Mouse (Mus musculus) liver, embryonic 11.5 days (tissue): ENCODE results near the gene Zfp335. TPM values are rescaled to one million over a fixed set of nuclear protein-coding genes. Genes with fewer than 3 reads are reported as not detected.

Source experiments
- ATAC-seq: fragments of 200-750 bp; cut with Nextera tagmentation; replicated peaks from 2 replicates; pipeline ENCODE4 v1.8.0; 2017; ENCODE audit warnings: moderate number of reproducible peaks, mild to moderate bottlenecking, moderate TSS enrichment, moderate library complexity; ENCODE audit not compliant: low FRiP score
- DNase-seq: peaks from one replicate; pipeline ENCODE4 v3.0.0-alpha.2; 2017; ENCODE audit warnings: low spot score
- H3K27ac ChIP-seq: fragments of 300-500 bp; sonication (generic); 2 replicates; pipeline ENCODE4 v1.5.1; 2014; ENCODE audit warnings: mild to moderate bottlenecking, low read depth, low read length, control low read depth
- H3K27me3 ChIP-seq: fragments of 300-500 bp; sonication (generic); replicated peaks from 2 replicates; pipeline ENCODE4 v1.6.1; 2014; ENCODE audit warnings: low read length, mixed read lengths; ENCODE audit not compliant: control insufficient read depth, insufficient read depth
- H3K36me3 ChIP-seq: fragments of 300-500 bp; sonication (generic); 2 replicates; pipeline ENCODE4 v1.6.1; 2014; ENCODE audit warnings: mild to moderate bottlenecking, low read length, moderate library complexity, mixed read lengths; ENCODE audit not compliant: control insufficient read depth, insufficient read depth
- H3K4me1 ChIP-seq: fragments of 300-500 bp; sonication (generic); replicated peaks from 2 replicates; pipeline ENCODE4 v1.6.1; 2014; ENCODE audit warnings: low read length, mixed read lengths; ENCODE audit not compliant: control insufficient read depth, insufficient read depth
- H3K4me2 ChIP-seq: fragments of 300-500 bp; sonication (generic); 2 replicates; pipeline ENCODE4 v1.6.1; 2014; ENCODE audit warnings: mild to moderate bottlenecking, control low read depth, moderate library complexity
- H3K4me3 ChIP-seq: fragments of 300-500 bp; sonication (generic); 2 replicates; pipeline ENCODE4 v1.5.1; 2014; ENCODE audit warnings: low read depth, low read length, control low read depth
- H3K9ac ChIP-seq: fragments of 300-500 bp; sonication (generic); 2 replicates; pipeline ENCODE4 v1.6.1; 2014; ENCODE audit warnings: low read depth, low read length, control low read depth
- H3K9me3 ChIP-seq: fragments of 300-500 bp; sonication (generic); 2 replicates; pipeline ENCODE4 v1.6.1; 2016; ENCODE audit warnings: low read length, inconsistent platforms, mixed read lengths; ENCODE audit not compliant: control insufficient read depth
- WGBS: fragments of 180-500 bp; shearing (Covaris S2); extraction: QIAGEN DNeasy Blood & Tissue Kit; methylation state at CpG from one replicate; pipeline ENCODE4 v1.1.7; 2014; 5-methylcytosine and 5-hydroxymethylcytosine counted together
- polyA plus RNA-seq: library from polyadenylated mRNA; unstranded; fragments of >200 nt; fragmentation: Nextera tagmentation; extraction: Ambion mirVana; gene quantifications from 2 replicates; pipeline ENCODE4 v1.2.1, GENCODE M21; 2014

Zfp335 gene
- polyA plus RNA-seq, 1 experiment from 2014 or later: 15.0 TPM

DNA sequence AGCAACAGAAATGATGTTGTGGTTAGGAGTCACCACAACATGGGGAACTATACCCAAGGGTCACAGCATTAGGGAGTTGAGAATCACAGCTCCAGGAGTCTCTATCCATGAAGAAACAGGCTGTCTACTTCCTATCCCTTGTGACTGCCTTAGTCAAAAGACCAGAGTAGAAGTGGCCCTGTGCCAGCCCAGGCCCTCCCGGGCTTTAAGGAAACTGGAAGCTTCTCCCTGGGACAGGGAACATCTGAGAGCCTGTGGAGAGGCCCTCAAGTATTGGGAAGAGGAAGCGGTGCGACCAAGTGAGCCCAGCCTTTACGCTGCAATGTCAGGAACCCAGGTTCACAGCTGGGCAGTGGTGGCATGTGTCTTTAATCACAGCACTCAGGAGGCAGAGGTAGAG lies 24.4 kb upstream of the Zfp335 start:
- no peak overlapping the region for H3K9ac ChIP-seq
- H3K4me1 ChIP-seq: no peaks in the 10 kb centered on the region
- H3K9me3 ChIP-seq: no peaks in the 10 kb centered on the region
- no peak for ATAC-seq
- H3K27me3 ChIP-seq: peaks cover 78% of the 10 kb centered on the region
- WGBS: 68% methylated on average over 4 of the region's 4 CpGs
- no peak for DNase-seq
- no peak overlapping the region for H3K4me2 ChIP-seq
- H3K36me3 ChIP-seq: no peaks in the 10 kb centered on the region
- no peak overlapping the region for H3K27ac ChIP-seq
- no peak overlapping the region for H3K4me3 ChIP-seq

DNA sequence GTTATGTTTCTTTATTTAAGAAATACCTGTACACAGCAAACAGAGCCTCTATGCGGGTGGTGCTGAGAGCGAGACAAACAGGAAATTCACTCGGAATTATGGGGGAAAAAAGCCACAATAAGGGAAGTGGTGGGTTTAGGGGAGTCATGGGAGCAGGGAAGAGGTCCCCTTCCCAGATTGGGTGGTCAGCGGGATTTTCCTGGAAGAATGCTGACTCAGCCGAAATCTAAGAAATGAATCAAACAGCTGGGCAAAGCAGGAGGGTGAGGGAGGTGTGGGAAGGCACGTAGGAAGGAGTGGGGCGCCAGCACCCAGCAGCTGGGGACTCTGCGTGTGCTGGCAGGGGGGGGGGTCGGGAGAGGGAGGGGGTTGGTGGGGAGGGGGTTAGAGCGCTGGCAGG lies 22.0 kb upstream of the Zfp335 start:
- Histone ChIP-seq H3K9me3 (no peaks in the 10 kb centered on the region), H3K4me3 (no peak overlapping the region), H3K36me3 (no peaks in the 10 kb centered on the region), H3K27me3 (peaks cover 54% of the 10 kb centered on the region), H3K4me1 (no peaks in the 10 kb centered on the region), H3K9ac (no peak overlapping the region), H3K4me2 (no peak overlapping the region), H3K27ac (no peak overlapping the region)
- WGBS: 30% methylated on average over 8 of the region's 10 CpGs
- ATAC-seq: no peak
- no peak for DNase-seq

DNA sequence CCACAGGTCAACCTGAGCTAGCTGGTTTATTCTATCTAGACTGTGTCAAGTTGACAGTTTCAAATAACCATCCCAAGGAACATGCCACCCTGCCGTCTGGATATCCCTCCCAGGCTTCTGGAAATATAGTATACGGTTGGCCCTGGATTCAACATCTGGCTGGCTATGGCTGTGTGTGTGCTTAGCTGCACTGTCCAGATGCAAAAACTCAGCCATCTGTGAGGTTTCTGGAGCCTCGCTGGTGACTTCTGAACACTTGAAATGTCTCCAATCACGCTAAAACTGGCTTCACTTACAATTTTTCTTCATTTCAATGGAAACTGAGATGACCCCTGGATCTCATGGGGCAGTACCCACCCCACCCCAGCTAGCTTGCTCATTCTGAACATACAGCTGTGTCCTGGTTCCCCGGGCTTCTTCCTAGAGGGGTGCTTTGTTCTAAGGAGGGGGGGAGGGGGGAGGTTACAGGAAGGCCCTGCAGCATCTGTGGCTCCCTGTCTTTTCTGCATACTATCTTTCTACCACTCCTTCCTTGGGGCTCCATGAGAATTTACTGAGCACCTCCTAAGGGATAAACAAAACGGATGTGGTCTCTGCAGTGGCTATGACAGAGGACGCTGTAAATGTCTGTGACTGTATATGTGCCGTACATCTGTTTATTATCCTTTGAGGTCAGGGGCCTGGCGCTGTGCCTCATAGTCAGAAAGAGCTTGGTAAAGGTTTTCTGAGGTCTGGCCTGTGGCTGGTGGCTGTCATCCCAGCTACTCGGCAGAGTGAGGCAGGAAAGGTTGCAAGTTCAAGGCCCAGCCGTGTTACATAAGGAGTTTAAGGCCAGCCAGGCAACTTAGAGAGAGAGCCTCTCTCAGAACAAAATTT lies 19.4 kb upstream of the Zfp335 start:
- H3K4me1 ChIP-seq: no peaks in the 10 kb centered on the region
- no peak overlapping the region for H3K4me2 ChIP-seq
- ATAC-seq (no peak), DNase-seq (no peak)
- H3K9ac ChIP-seq: no peak overlapping the region
- no peak overlapping the region for H3K4me3 ChIP-seq
- H3K27ac ChIP-seq: no peak overlapping the region
- WGBS: 57% methylated on average over 11 of the region's 11 CpGs
- no peaks in the 10 kb centered on the region for H3K36me3 ChIP-seq
- H3K27me3 ChIP-seq: peaks cover 38% of the 10 kb centered on the region
- no peaks in the 10 kb centered on the region for H3K9me3 ChIP-seq

DNA sequence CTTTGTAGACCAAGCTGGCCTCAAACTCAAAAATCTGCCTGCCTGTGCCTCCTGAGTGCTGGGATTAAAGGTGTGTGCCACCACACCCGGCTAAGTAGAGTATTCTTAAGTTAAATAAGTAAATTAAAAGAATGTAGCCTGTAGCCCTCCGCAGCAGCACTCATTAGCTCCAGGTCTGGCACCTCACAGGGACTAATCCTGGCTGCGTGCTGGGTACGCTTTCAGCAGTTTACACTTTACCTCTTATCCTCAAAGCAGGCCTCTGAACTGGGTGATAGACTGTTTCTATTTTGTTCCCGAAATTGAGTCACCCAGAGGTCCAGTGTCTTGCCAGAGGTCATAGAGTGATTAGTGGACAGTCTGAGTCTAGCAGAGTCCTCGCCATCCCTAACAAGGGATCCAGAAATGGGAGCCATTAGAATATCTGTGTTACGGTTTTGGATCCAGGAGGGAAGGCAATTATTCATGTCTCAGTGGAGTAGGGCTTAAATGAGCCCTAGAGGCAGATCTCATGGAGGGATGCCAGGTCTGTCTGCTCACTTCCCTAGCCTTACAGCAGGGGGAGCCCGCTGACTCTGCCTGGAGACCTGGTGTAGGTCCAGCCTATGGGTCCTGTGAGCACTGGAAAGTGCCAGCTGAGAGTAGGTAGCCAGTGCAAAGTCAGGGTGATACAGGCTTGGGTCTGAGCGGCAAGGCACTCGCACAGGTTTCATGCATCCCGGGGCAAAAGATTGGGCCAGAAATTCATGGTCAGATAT lies 12.7 kb upstream of the Zfp335 start:
- ATAC-seq (peak; percentile 66; the same call in 1 of the 2 replicates), DNase-seq (no peak)
- H3K27ac ChIP-seq: no peak overlapping the region
- WGBS: 34% methylated on average over 11 of the region's 11 CpGs
- no peak overlapping the region for H3K4me3 ChIP-seq
- H3K4me1 ChIP-seq: no peaks in the 10 kb centered on the region
- H3K9ac ChIP-seq: no peak overlapping the region
- no peaks in the 10 kb centered on the region for H3K36me3 ChIP-seq
- H3K9me3 ChIP-seq: no peaks in the 10 kb centered on the region
- H3K4me2 ChIP-seq: no peak overlapping the region
- peaks cover 4% of the 10 kb centered on the region; the same call in 1 of the 2 replicates for H3K27me3 ChIP-seq

DNA sequence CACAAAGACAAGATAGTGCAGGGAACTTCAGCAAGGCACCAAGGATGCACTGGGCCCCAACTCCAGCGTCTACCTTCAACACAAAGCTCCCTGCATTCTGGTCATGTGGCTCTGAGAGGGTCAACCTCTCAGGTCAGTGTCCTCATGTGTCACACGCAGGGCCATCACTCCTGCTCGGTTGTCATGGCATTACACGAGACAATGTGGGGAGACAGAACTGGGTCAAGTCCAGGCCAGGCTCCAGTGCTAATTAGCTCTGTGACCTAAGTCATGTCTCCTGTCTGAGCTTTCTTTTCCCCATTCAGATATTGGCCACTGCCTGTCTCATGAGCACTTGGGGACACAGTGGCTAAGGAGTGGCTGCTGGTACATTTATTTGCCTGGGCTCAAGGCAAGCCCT lies 11.7 kb upstream of the Zfp335 start:
- H3K4me2 ChIP-seq: no peak overlapping the region
- H3K4me3 ChIP-seq: no peak overlapping the region
- H3K9ac ChIP-seq: no peak overlapping the region
- H3K27me3 ChIP-seq: peaks cover 4% of the 10 kb centered on the region; the same call in 1 of the 2 replicates
- no peaks in the 10 kb centered on the region for H3K4me1 ChIP-seq
- no peak for ATAC-seq
- no peaks in the 10 kb centered on the region; the same call in 1 of the 2 replicates for H3K36me3 ChIP-seq
- H3K9me3 ChIP-seq: no peaks in the 10 kb centered on the region
- DNase-seq: no peak
- H3K27ac ChIP-seq: no peak overlapping the region
- 71% methylated on average over 4 of the region's 4 CpGs for WGBS

DNA sequence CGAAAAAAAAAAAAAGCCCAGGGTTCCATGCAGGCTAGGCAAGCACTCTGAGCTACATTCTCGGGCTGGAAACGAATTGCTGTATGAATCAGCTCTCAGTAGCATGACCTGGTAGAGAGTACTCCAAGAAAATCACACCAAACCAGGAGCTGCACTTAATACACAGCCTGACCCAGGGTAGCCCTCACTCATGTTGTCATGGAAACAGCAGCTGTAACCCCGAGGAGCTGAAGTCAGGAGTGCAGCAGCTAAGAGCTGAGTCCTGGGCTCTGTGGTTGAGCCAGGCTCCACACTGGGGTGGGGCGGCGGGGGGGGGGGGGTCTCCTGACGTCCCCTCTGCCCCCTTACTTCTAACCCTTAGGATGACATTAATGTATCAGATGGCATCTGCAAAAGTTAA lies 10.4 kb upstream of the Zfp335 start:
- no peaks in the 10 kb centered on the region for H3K27me3 ChIP-seq
- DNase-seq (no peak), ATAC-seq (no peak)
- H3K9ac ChIP-seq: no peak overlapping the region
- H3K4me3 ChIP-seq: no peak overlapping the region
- no peaks in the 10 kb centered on the region for H3K4me1 ChIP-seq
- 56% methylated on average over 7 of the region's 7 CpGs for WGBS
- no peak overlapping the region for H3K27ac ChIP-seq
- no peak overlapping the region for H3K4me2 ChIP-seq
- no peaks in the 10 kb centered on the region; the same call in 1 of the 2 replicates for H3K36me3 ChIP-seq
- H3K9me3 ChIP-seq: no peaks in the 10 kb centered on the region

DNA sequence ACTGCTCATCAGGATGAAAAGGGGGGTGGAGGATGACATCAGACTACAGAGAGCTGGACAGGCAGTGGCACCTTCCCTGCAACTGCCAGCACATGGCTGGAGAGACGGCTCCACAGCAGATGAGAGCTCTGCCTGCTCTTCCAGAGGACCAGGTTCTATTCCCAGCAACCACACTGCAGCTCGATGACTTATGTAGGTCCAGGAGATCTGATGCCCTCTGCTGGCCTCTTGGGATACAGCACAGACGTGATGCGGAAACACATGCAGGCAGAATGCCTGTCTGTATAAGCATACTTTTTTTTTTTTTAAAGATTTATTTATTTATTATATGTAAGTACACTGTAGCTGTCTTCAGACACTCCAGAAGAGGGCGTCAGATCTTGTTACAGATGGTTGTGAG lies 6.8 kb upstream of the Zfp335 start:
- ATAC-seq (no peak; the same call in 1 of the 2 replicates), DNase-seq (no peak)
- Histone ChIP-seq H3K27ac (no peak overlapping the region), H3K4me1 (peaks cover 5% of the 10 kb centered on the region), H3K9ac (no peak overlapping the region), H3K9me3 (no peaks in the 10 kb centered on the region), H3K27me3 (no peaks in the 10 kb centered on the region), H3K4me2 (no peak overlapping the region), H3K4me3 (no peak overlapping the region), H3K36me3 (no peaks in the 10 kb centered on the region; the same call in 1 of the 2 replicates)
- WGBS: 66% methylated on average over 4 of the region's 5 CpGs

DNA sequence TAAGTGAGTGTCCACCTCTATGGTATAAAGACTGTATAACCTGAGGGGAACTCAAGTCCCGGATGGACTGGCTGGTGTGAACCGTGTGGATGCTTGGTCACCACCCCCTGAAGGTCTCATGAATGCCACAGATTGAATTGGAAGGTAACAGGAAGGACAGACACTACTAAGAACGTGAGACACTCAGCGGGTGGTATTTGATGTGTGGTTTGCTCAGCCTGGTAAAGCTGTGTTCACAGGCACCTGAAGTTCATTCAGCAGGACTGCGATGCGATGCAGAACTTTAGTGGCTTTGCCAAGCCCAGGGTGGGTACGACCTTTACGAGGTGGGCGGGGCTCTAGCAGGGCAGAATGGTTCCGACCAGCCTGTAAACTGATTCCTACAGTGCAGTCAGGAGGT lies 5.8 kb upstream of the Zfp335 start:
- Histone ChIP-seq H3K27ac (no peak overlapping the region), H3K9me3 (no peaks in the 10 kb centered on the region), H3K36me3 (no peaks in the 10 kb centered on the region; the same call in 1 of the 2 replicates), H3K4me1 (peaks cover 11% of the 10 kb centered on the region), H3K27me3 (no peaks in the 10 kb centered on the region), H3K4me3 (no peak overlapping the region), H3K4me2 (no peak overlapping the region), H3K9ac (no peak overlapping the region)
- DNase-seq (no peak), ATAC-seq (no peak)
- 72% methylated on average over 10 of the region's 10 CpGs for WGBS
